Mouse (Mus musculus): ENCODE results near the gene Rps12. TPM values are rescaled to one million over a fixed set of nuclear protein-coding genes. Genes with fewer than 3 reads are reported as not detected.

The Rps12 gene
- polyA plus RNA-seq (2017; shearing (Covaris generic)), result 100 to 1,000 TPM in 2 of 3 experiments, 10 to 100 TPM in 1; 92.3 to 940 (median 123) TPM

- ATAC-seq, result peak; percentile 88
Measured at GRCm38 (mm10) chr10:23787062-23787821, at the start of gene Rps12. TSS of gene Rps12 (minus strand) at chr10:23787275.

- no peak for ATAC-seq
Measured at GRCm38 (mm10) chr10:23836003-23836964, 49.2 kb upstream of the Rps12 start.

GRCm38 (mm10) chr10:23826516-23826915 lies 39.4 kb upstream of the Rps12 start:
- ATAC-seq, result no peak

- ATAC-seq, result no peak
Measured at GRCm38 (mm10) chr10:23816241-23816640, 29.2 kb upstream of the Rps12 start.

GRCm38 (mm10) chr10:23815168-23815567 lies 28.1 kb upstream of the Rps12 start:
- ATAC-seq, result peak; percentile 52

GRCm38 (mm10) chr10:23812852-23813766 lies 26.0 kb upstream of the Rps12 start:
- no peak for ATAC-seq

- ATAC-seq, result no peak
Measured at GRCm38 (mm10) chr10:23812438-23812759, 25.3 kb upstream of the Rps12 start.

GRCm38 (mm10) chr10:23811635-23812437 lies 24.8 kb upstream of the Rps12 start:
- peak; percentile 71 for ATAC-seq

GRCm38 (mm10) chr10:23806201-23806600 lies 19.1 kb upstream of the Rps12 start:
- no peak for ATAC-seq

- ATAC-seq, result no peak
Measured at GRCm38 (mm10) chr10:23804665-23805064, 17.6 kb upstream of the Rps12 start.

- ATAC-seq, result no peak
Measured at GRCm38 (mm10) chr10:23802911-23803310, 15.8 kb upstream of the Rps12 start.

GRCm38 (mm10) chr10:23799933-23800332 lies 12.9 kb upstream of the Rps12 start:
- ATAC-seq, result no peak

- no peak for ATAC-seq
Measured at GRCm38 (mm10) chr10:23798142-23798541, 11.1 kb upstream of the Rps12 start.

- no peak for ATAC-seq
Measured at GRCm38 (mm10) chr10:23797606-23798005, 10.5 kb upstream of the Rps12 start.

- no peak for ATAC-seq
Measured at GRCm38 (mm10) chr10:23796551-23797503, 9.8 kb upstream of the Rps12 start, which contains the start of gene Slc18b1. TSS of gene Slc18b1 (plus strand) at chr10:23796986.

- no peak for ATAC-seq
Measured at GRCm38 (mm10) chr10:23795871-23796520, 8.9 kb upstream of the Rps12 start.

GRCm38 (mm10) chr10:23788056-23788600 lies 1.1 kb upstream of the Rps12 start:
- no peak for ATAC-seq

- peak; percentile 2 for ATAC-seq
Measured at GRCm38 (mm10) chr10:23786631-23787038, 440 bp downstream of the Rps12 start.

GRCm38 (mm10) chr10:23786040-23786439 lies 1.0 kb downstream of the Rps12 start:
- ATAC-seq, result peak; percentile 14
